Mouse (Mus musculus) neural tube, embryonic 11.5 days (tissue): Measurements from ENCODE around the gene Zfp853. TPM values are rescaled to one million over a fixed set of nuclear protein-coding genes. Genes with fewer than 3 reads are reported as not detected.

ENCODE experiments used
- ATAC-seq: fragments of 200-750 bp; cut with Nextera tagmentation; 2 replicates; pipeline ENCODE4 v1.8.0; 2017; ENCODE audit warnings: moderate number of reproducible peaks, mild to moderate bottlenecking, moderate TSS enrichment, moderate library complexity; ENCODE audit not compliant: insufficient read depth, low FRiP score, low TSS enrichment
- DNase-seq: peaks from one replicate; pipeline ENCODE4 v3.0.0-alpha.2; 2015; ENCODE audit warnings: low spot score
- H3K27ac ChIP-seq: fragments of 300-500 bp; sonication (generic); 2 replicates; pipeline ENCODE4 v1.5.1; 2014; ENCODE audit warnings: low read depth, mild to moderate bottlenecking, low read length
- H3K27me3 ChIP-seq: fragments of 300-500 bp; sonication (generic); 2 replicates; pipeline ENCODE4 v1.6.1; 2014; ENCODE audit warnings: mild to moderate bottlenecking, low read length, mixed read lengths; ENCODE audit not compliant: control insufficient read depth, insufficient read depth
- H3K36me3 ChIP-seq: fragments of 300-500 bp; sonication (generic); 2 replicates; pipeline ENCODE4 v1.6.1; 2014; ENCODE audit warnings: mild to moderate bottlenecking, low read length, moderate library complexity, mixed read lengths; ENCODE audit not compliant: control insufficient read depth, insufficient read depth
- H3K4me1 ChIP-seq: fragments of 300-500 bp; sonication (generic); 2 replicates; pipeline ENCODE4 v1.6.1; 2014; ENCODE audit warnings: low read length, mixed read lengths; ENCODE audit not compliant: control insufficient read depth, insufficient read depth
- H3K4me2 ChIP-seq: fragments of 300-500 bp; sonication (generic); 2 replicates; pipeline ENCODE4 v1.6.1; 2014; ENCODE audit warnings: low read depth, mild to moderate bottlenecking, moderate library complexity
- H3K4me3 ChIP-seq: fragments of 300-500 bp; sonication (generic); 2 replicates; pipeline ENCODE4 v1.5.1; 2014; ENCODE audit warnings: low read depth, low read length
- H3K9ac ChIP-seq: fragments of 300-500 bp; sonication (generic); 2 replicates; pipeline ENCODE4 v1.6.1; 2014; ENCODE audit warnings: mild to moderate bottlenecking, low read length
- H3K9me3 ChIP-seq: fragments of 300-500 bp; sonication (generic); 2 replicates; pipeline ENCODE4 v1.6.1; 2016; ENCODE audit warnings: low read length; ENCODE audit not compliant: control insufficient read depth
- WGBS: fragments of 180-500 bp; shearing (Covaris S2); extraction: QIAGEN DNeasy Blood & Tissue Kit; methylation state at CpG from one replicate; pipeline ENCODE4 v1.1.7; 2014; 5-methylcytosine and 5-hydroxymethylcytosine counted together
- polyA plus RNA-seq: library from polyadenylated mRNA; unstranded; fragments of >200 nt; fragmentation: Nextera tagmentation; extraction: Ambion mirVana; gene quantifications from 2 replicates; pipeline ENCODE4 v1.2.1, GENCODE M21; 2014

The Zfp853 gene
- polyA plus RNA-seq, 1 experiment from 2014 or later, result not detected

DNA sequence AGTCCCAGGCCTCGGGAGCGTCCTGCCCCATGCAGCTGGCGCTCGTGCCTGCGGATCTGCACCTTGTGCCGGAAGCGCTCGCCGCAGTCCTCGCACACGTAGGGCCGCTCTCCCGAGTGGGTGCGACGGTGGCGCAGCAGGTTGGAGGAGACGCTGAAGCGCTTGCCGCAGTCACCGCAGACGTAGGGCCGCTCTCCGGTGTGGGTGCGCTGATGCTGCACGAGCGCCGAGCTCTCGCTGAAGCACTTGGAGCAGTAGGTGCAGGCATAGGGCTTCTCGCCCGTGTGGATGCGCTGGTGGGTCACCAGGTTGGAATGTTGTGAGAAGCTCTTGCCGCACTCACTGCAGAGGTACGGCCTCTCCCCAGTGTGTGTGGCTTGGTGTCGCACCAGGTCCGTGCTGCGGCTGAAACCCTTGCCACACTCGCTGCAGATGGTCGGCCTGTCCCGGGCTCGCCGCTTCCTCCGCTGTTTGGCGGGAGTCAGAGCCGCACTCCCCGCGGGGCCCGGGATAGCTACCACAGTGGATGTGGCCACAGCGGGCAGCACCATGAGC lies 5.6 kb downstream of the Zfp853 start:
- peaks cover 10% of the 10 kb centered on the region; the same call in 1 of the 2 replicates for H3K4me1 ChIP-seq
- H3K4me2 ChIP-seq, result peak overlapping the region; percentile 30
- 2% methylated on average over 48 of the region's 48 CpGs for WGBS
- no peaks in the 10 kb centered on the region for H3K36me3 ChIP-seq
- H3K9ac ChIP-seq, result no peak overlapping the region
- DNase-seq, result peak; percentile 38
- peak overlapping the region; percentile 18 for H3K4me3 ChIP-seq
- H3K9me3 ChIP-seq, result no peaks in the 10 kb centered on the region
- no peak overlapping the region for H3K27ac ChIP-seq
- H3K27me3 ChIP-seq, result peaks cover 55% of the 10 kb centered on the region
- ATAC-seq, result no peak

DNA sequence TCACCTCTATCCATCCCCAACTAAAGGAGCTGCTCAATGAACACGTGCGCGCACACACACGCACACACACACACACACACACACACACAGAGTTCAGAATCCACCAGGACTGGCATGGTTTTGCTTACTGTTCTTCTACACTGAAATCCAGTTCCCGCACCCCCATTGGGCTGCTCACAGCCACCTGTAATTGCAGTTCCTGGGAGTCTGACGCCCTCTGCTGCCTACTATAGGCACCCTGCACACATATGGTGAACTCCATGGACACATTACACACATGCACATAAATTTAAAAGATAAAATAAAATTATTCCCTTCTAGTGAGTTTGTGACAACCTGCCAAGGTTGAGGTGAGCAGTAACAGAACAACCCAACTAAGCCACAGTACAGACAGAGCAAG lies 8.7 kb downstream of the Zfp853 start:
- no peak overlapping the region for H3K4me3 ChIP-seq
- ATAC-seq (no peak), DNase-seq (no peak)
- H3K27ac ChIP-seq, result no peak overlapping the region
- H3K9ac ChIP-seq, result no peak overlapping the region
- H3K4me1 ChIP-seq, result peaks cover 10% of the 10 kb centered on the region; the same call in 1 of the 2 replicates
- H3K36me3 ChIP-seq, result no peaks in the 10 kb centered on the region
- no peak overlapping the region for H3K4me2 ChIP-seq
- H3K9me3 ChIP-seq, result no peaks in the 10 kb centered on the region
- peaks cover 35% of the 10 kb centered on the region for H3K27me3 ChIP-seq
- 33% methylated on average over 6 of the region's 6 CpGs for WGBS

- H3K4me2 ChIP-seq, result no peak overlapping the region
- no peak overlapping the region for H3K9ac ChIP-seq
- H3K36me3 ChIP-seq, result no peaks in the 10 kb centered on the region
- DNase-seq (no peak), ATAC-seq (no peak)
- H3K9me3 ChIP-seq, result no peaks in the 10 kb centered on the region
- 53% methylated on average over 10 of the region's 10 CpGs for WGBS
- H3K4me3 ChIP-seq, result no peak overlapping the region
- 0 out of 2 replicates have a peak, but pooled peaks cover 2% of the 10 kb centered on the region for H3K27me3 ChIP-seq
- no peaks in the 10 kb centered on the region for H3K4me1 ChIP-seq
- no peak overlapping the region for H3K27ac ChIP-seq
Measured at GRCm38 (mm10) chr5:143279247-143279646, 14.2 kb downstream of the Zfp853 start.

DNA sequence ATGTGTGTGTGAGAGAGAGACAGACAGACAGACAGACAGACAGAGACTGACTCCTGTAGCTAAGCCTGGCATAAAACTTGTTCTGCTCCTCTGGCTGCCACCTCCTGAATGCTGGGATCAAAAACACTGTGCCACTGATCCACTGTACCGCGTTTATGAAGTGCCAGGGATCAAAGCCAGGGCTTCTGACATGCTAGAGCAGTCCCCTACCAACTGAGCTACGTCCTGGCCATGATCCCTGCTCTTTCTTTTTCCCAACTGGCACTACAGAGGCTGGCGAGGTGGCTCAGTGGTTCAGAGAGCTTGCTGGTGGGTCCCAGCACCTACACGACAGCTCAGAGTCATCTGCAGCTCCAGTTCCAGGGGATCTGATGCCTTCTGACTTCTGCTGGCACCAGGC lies 17.7 kb downstream of the Zfp853 start:
- Histone ChIP-seq H3K4me3 (no peak overlapping the region), H3K36me3 (no peaks in the 10 kb centered on the region), H3K9ac (no peak overlapping the region), H3K9me3 (no peaks in the 10 kb centered on the region), H3K27ac (no peak overlapping the region), H3K27me3 (0 out of 2 replicates have a peak, but pooled peaks cover 2% of the 10 kb centered on the region), H3K4me2 (no peak overlapping the region), H3K4me1 (peaks cover under 1% of the 10 kb centered on the region; the same call in 1 of the 2 replicates)
- WGBS, result 53% methylated on average over 5 of the region's 5 CpGs
- DNase-seq (no peak), ATAC-seq (no peak)

- H3K9me3 ChIP-seq, result no peaks in the 10 kb centered on the region
- no peak overlapping the region for H3K4me3 ChIP-seq
- no peak for DNase-seq
- H3K27me3 ChIP-seq, result no peaks in the 10 kb centered on the region
- no peak overlapping the region for H3K9ac ChIP-seq
- H3K4me2 ChIP-seq, result no peak overlapping the region
- WGBS, result 87% methylated on average over 16 of the region's 16 CpGs
- no peaks in the 10 kb centered on the region for H3K36me3 ChIP-seq
- H3K4me1 ChIP-seq, result peaks cover 14% of the 10 kb centered on the region
- ATAC-seq, result no peak
- no peak overlapping the region for H3K27ac ChIP-seq
Measured at GRCm38 (mm10) chr5:143272540-143273330, 20.7 kb downstream of the Zfp853 start.

DNA sequence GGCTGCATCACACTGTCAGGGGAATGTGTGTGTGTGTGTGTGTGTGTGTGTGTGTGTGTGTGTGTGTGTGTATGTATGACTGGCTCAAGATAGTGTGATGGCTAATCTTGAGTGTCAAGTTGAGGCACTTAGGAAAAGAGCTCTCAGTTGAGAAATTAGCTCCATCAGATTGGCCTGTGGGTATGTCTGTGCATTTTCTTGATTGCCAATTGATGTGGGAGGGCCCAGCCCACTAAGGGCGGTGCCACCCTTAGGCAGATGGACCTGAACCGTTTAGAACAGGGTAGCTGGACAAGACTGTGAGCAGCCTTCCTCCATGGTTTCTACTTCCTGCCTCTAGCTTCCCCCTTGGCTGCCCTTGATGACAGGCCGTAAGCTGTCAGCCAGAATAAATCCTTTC lies 21.3 kb downstream of the Zfp853 start:
- H3K9ac ChIP-seq, result no peak overlapping the region
- no peaks in the 10 kb centered on the region for H3K36me3 ChIP-seq
- DNase-seq (no peak), ATAC-seq (no peak)
- no peaks in the 10 kb centered on the region for H3K27me3 ChIP-seq
- H3K4me1 ChIP-seq, result peaks cover 14% of the 10 kb centered on the region
- no peak overlapping the region for H3K4me3 ChIP-seq
- no peak overlapping the region for H3K27ac ChIP-seq
- WGBS, result 81% methylated on average over 3 of the region's 3 CpGs
- no peaks in the 10 kb centered on the region for H3K9me3 ChIP-seq
- no peak overlapping the region for H3K4me2 ChIP-seq

DNA sequence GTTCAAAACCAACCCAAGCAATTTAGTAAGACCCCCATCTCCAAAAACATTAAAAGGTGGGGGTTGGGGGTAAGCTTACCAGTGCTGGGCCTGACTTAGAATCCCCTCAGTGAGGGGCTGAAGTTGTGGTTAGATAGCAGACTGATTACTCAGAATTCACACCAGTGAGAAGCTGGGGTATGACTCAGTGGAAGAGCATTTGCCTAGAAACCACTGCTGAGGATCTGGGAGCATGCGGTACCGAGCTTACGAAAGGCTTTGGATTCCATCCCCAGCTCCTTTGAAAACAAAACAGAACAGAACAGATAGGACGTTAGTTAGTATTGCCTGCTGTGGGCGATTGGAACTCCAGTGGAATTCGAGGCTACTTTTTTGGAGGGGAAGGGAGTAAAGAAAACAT lies 21.8 kb downstream of the Zfp853 start:
- 89% methylated on average over 6 of the region's 6 CpGs for WGBS
- H3K27me3 ChIP-seq, result no peaks in the 10 kb centered on the region
- no peak for ATAC-seq

DNA sequence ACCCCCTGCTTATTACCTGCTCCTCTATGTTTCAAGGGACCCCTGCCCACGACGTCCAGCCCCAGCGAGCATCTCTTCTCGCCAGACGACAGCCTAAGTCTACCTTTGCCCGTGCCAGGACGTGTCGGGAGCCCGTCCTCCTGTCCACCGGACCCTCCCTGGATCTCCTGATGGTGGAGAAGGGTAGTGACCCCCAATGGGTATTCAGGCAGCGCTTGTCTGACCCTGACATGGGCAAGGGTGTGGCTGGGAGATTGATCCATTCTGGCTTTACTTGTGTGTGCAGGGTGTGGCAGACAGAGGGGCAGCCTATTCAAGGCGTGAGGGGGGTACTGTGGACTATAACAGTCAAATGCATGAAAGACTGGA lies 23.3 kb downstream of the Zfp853 start:
- no peak overlapping the region for H3K27ac ChIP-seq
- H3K9me3 ChIP-seq, result no peaks in the 10 kb centered on the region
- no peaks in the 10 kb centered on the region for H3K27me3 ChIP-seq
- peak overlapping the region; percentile 97 for H3K4me3 ChIP-seq
- H3K4me1 ChIP-seq, result peaks cover 17% of the 10 kb centered on the region
- peak overlapping the region; percentile 91 for H3K9ac ChIP-seq
- no peak for DNase-seq
- no peaks in the 10 kb centered on the region for H3K36me3 ChIP-seq
- ATAC-seq, result peak; percentile 39; the same call in 1 of the 2 replicates
- WGBS, result 5% methylated on average over 12 of the region's 12 CpGs
- peak overlapping the region; percentile 92 for H3K4me2 ChIP-seq

More for the DNA sequence above, 21.8 kb downstream of the Zfp853 start:
- Histone ChIP-seq H3K4me2 (no peak overlapping the region), H3K4me1 (peaks cover 14% of the 10 kb centered on the region), H3K36me3 (no peaks in the 10 kb centered on the region), H3K9ac (no peak overlapping the region), H3K27ac (no peak overlapping the region), H3K9me3 (no peaks in the 10 kb centered on the region), H3K4me3 (no peak overlapping the region)
- DNase-seq, result no peak
